Mouse (Mus musculus) layer of hippocampus, adult 18-20 months (tissue): ENCODE measurements around the gene Cbll1. TPM values are rescaled to one million over a fixed set of nuclear protein-coding genes. Genes with fewer than 3 reads are reported as not detected.

Source experiments
- DNase-seq, 2 experiments: peaks; one replicate each; pipeline ENCODE4 v3.0.0; 2022; ENCODE audit warnings: low spot score in 2 of 2
- long read RNA-seq: library from polyadenylated mRNA; stranded (forward); transcript quantifications from one replicate; pipeline ENCODE4 v2.0.0, GENCODE M21; 2021
- total RNA-seq, 2 experiments: library from RNA; stranded (reverse); gene quantifications; 2 replicates each; pipeline ENCODE4 v1.2.3; 2021

The Cbll1 gene
- 10 to 100 TPM; 25.3 to 26.8 TPM for total RNA-seq
- long read RNA-seq, transcript Cbll1-203 (6 exons, 3,900 nt), result major isoform, 10 of 18 reads
- long read RNA-seq, partial matches to known transcripts, result 2 of 18 reads
- long read RNA-seq, other reads (novel, unspliced or antisense), result 2 of 18 reads

DNA sequence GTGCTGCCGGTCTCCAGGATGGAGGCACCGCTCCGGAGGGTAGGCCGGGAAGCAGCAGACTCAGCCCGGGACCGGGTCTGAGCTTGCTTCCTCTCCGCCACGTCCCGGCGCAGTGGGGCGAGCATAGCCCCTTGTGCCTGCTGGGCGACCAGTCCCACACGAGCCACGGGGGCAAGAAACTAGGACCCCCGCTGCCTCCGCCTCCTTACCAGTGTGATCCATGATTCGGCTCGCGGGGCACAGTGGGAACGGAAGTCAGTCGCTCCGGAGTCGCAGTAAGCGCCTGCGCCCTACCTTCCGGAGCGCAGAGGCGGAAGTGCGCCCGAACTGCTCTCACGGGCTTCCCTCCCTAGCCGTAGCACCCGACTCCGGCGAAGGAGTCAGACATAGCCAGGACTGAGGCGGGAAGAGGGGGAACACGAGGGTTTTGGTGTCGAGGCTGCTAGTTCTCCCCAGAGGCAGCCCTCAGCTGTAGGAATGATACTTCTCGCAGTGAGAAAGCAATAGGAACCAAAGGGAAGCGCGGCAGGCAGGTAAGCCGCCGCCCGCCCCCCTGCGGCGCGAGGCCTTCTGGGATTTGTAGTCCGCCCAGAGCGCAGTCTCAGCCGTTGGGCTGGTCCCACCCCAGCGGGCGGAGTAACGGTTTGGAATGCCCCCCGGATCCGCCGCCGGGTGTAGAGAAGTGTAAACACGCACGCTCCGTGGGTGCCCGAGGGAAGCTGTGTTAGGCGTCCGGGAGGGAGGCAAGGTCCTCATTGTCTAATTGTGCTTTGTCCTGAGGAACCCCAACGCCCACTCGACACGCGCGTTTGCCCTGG is at the start of gene Cbll1:
Gene Cbll1 (minus strand): TSS at position 303 of the 818 bp plus-strand sequence.
- peak; percentile 95 to 97 for DNase-seq

DNA sequence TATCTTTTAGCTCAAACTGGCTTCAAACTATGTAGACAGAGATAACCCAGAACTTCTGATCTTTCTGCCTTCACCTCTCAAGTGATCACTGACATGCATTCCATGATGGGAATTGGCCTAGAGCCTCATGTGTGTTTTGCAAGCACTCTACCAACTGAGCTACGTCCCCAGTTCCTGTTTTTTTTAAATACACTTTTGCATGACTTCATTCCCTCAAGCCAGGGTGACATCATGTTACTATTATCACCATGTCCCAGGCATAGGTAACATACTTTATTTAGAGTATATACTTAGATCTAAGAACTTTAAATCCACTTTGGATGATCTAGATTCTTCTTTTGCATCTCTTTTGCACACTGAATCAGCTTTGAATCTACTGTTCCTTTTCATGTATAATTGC is 46.6 kb upstream of the Cbll1 start:
- DNase-seq, result no peak

DNA sequence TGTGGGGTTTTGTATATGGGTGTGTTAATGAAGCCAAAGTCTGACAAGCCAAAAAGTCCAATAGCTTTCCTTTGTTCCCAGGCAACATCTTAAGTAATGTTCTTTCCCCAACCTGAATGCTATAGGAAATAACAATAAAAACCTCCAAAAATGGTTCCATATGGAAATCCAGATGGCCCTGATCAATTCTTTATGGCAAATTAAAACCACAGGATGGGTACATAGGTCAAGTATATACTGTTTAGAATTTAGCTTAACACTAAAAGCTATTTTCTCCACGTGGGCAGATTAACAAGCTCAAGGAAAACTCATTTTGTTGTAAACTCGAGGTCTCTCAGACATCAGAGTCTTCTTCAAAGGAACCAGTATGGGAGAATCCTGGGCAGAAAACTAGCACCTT is 45.8 kb upstream of the Cbll1 start:
- no peak for DNase-seq

DNA sequence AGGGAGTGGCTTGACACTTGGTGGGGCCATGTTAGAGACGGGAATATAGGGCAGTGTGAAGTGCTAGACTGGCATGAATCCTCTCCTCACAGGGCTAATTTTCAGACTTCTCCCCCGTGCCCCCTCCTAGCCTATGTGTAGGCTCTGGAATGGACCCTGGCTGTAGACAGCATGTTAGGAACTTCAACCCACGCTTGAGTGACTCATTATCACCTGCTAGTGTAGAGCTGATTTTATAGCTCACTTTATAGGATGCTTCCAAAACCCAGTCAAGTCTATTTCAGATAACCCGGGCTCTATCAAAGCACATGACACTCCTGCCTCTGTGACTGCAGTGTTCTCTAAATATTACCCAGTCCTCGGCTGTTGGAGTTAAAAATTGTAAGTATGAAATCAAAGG is 42.1 kb upstream of the Cbll1 start:
- DNase-seq, result no peak

DNA sequence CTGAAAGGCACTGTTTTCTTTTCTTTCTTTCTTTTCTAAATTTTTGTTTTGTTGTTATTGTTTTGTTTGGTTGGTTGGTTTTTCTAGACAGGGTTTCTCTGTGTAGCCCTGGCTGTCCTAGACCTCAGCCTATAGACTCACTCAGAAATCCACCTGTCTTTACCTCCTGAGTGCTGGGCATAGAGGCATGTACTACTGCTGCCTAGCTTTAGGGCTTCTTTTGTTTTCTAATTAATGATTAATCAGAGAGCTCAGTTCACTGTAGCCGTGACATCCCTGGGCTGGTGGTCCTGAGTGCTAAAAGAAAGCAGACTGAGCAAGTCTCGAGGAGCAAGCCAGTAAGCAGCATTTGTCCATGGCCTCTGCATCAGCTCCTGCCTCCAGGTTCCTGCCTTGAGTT is 40.4 kb upstream of the Cbll1 start:
- DNase-seq, result no peak

GRCm38 (mm10) chr12:31537515-31538230 is 38.3 kb upstream of the Cbll1 start:
- no peak for DNase-seq

DNA sequence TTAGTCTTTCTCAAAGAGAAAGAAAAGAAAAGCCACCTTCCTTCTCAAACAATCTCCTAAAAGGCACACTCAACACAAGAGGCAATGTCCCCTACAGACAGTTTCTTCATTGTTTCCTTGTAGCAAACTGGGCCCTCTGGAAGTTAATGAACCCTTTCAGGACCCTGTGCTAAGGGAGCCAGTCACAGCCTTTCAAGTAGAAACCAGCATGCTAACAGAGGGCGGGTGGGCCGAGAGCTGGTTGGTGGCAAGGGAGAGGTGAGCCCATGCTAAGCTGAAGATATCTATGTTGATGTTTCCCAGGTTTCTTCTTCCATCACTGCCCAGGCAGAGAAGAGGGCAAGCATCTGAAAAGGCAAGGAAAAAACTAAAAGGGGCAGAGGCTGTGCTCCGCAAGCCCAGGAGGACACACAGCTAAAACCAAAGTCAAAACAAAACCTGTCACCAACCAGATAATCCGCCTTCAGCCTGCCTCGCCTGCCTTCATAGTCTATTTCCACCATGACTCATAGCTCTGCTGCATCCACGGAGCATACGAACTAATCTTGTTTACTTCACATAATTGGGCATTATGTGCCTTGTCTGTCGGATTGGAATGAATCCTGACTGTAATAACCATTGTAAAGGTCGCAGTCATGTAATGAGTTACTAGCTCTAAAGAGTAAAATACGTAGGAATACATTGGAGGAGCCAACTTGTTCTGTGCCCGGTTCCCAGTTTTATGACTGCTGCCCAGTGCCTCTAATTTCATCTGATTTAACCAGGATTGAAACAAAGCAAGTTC is 34.8 kb upstream of the Cbll1 start:
- DNase-seq, result peak in 1 of 2 experiments; percentile 66

DNA sequence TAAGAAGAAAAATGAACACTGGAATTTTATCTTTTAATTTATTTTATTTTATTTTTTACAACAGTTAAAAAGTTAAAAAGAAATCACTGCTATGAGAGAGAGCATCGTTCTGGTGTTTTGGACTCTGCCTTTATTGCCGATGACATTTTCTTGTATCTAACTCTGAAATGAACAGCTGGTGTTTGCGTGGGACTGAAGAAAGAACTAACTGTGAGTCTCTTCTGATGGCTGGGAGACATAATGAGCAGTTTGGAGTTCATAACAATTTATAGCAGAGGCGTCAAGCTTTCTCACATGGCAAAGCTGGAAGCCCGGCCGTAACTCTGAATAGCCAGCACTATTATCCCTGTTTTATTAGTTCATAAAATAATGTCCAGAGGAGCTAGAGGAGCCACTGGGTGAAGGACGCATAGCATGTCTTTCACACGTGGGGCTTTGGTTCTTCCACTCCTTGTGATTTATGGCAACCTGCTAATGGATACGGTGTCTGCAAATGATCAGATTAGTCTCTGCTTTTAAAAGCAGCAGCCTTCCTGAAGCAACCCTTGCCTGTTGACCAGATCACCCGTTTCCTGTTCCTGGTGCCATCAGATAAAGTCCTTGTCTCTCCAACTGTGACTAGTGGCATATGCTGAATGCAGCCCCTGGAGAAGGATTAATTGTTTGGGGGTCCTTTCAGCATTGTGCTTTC is 33.9 kb upstream of the Cbll1 start:
- peak; percentile 39 to 84 for DNase-seq

DNA sequence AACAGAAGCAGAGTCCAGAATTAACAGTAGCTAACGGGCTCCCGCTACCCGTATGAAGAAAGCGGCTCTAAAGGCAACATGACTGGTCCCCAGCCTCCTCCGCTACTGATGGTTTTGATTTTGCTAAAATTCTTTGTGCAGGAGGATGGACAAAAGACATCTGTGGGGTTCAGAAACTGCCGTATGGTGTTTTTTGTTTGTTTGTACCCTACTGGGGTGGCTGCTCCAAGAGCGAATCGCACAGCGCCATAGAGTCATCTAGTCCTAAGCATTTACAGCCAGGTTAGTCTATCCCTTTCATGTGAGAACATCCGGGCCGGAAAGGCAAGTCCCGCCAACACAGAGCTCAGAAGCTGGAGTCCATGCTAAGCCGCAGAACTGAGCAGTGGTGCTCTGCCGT is 32.6 kb upstream of the Cbll1 start:
- peak; percentile 40 to 71 for DNase-seq

DNA sequence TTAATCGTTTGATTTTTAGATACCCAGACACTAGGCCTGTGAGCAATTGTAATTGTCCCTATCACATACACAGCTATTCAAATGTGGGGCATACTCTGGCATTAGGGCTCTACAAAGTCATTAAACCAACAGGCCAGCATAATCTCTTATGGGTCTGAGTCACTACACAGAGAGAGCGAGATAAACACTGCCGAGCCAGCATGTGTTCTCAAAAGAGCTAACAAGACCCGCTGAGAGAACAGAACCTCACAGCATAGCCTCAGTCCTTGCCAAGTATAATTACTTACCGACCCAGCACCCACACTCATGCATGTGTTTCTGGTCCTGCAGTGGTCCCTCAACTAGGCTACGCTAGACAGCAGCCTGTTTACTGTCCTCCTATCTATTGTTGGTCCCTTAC is 28.0 kb upstream of the Cbll1 start:
- no peak for DNase-seq

DNA sequence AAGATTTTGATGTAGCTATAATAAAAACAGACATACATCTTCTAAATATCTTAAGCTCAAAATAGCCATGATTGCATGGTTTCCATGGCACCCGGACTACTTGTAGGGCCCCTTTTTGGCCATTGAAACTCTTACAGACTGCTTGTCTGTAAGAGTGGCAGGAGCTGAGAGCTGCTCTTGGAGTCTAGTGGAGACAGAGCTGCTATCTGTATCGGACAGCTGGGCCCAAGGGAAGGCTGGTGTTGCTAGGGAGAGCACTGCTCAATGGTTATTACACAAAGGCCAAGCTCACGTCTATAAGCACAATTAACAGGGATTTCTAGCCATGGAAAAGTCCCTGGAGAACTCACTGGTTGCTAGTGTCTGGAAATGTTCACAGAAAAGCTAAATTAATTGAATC is 22.0 kb upstream of the Cbll1 start:
- no peak for DNase-seq

- peak in 1 of 2 experiments; percentile 46 for DNase-seq
Observed at GRCm38 (mm10) chr12:31520119-31520518, 20.7 kb upstream of the Cbll1 start.

- no peak for DNase-seq
Observed at GRCm38 (mm10) chr12:31513724-31514503, 14.5 kb upstream of the Cbll1 start.

DNA sequence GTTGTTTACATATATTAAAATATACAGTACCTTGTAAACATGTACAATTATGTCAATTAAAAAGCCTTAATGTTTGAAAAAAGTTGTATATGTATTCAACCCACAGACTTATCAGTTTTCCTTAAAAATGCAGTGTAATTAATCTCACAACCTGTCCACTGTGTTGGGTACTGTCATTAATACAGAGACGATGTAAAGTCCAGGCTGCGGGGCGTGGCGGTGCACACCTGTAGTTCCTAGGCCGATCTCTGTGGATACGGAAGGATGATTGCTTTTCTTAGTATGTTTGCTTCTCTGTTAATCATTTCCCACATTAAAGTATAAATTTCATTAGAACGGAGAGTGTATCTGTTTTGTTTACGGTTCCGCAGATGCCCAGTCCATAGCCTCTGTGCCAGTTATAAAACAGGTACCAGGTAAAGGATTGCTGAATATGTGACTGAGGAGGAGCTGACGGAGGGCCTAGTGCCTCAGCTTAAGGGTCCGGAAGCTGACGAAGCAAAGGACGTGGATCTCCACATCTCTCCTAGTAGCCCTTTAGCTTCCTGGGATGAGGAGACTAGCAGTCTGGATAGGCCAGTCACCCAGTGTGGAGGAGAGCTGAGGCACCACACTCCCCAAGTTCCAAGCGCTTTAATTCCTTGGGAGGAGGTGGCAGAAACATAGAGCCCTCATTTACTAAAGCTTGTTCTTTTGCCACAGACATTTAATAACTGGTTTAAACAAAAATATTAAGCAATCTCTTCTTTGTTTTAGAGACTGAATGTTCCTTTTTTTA is 13.4 kb upstream of the Cbll1 start:
- no peak for DNase-seq

GRCm38 (mm10) chr12:31511218-31511617 is 11.8 kb upstream of the Cbll1 start:
- DNase-seq, result no peak

GRCm38 (mm10) chr12:31508496-31508895 is 9.1 kb upstream of the Cbll1 start:
- no peak for DNase-seq

GRCm38 (mm10) chr12:31507718-31508364 is 8.4 kb upstream of the Cbll1 start:
- peak in 1 of 2 experiments; percentile 75 for DNase-seq

GRCm38 (mm10) chr12:31503211-31503610 is 3.8 kb upstream of the Cbll1 start:
- DNase-seq, result no peak

DNA sequence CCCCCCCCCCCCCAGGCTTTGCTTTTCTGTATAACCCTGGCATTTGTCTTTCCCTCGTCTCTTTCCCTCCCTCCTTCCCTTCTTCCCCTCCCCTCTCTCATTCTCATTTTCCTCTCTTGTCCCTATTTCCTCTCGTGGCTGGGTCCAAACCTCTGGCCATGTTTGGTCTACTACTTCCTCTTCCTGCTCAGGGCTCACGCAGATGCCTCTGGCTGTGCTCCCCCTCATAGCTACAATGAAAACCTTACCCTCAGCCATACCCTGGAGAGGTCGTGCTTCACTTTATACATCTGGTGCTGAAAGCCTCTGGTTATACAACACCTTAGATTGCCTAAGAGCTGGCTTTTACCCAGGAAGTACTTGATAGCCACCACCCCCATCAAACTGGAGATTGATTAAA is 1.9 kb upstream of the Cbll1 start:
- DNase-seq, result no peak
